Mouse (Mus musculus) heart, embryonic 14.5 days (tissue): ENCODE data around the gene B020011L13Rik. TPM values are rescaled to one million over a fixed set of nuclear protein-coding genes. Genes with fewer than 3 reads are reported as not detected.
"Not testable (repeated sequence)": the region's sequence is repeated elsewhere in the genome, so short reads cannot be mapped to it uniquely, and the experiment has no call there.

Source experiments
- ATAC-seq: fragments of 200-750 bp; cut with Nextera tagmentation; 2 replicates; pipeline ENCODE4 v1.8.0; 2017; ENCODE audit warnings: low read depth, moderate TSS enrichment; ENCODE audit not compliant: insufficient number of reproducible peaks, insufficient read depth, low FRiP score
- H3K27ac ChIP-seq, 2 experiments: fragments of 200-500 bp in 1 of 2; fragments of 300-500 bp in 1 of 2; sonication (generic) in 1 of 2; replicated peaks in 1 of 2; 2 replicates each; pipeline ENCODE4 v1.5.1; 2012 to 2014; ENCODE audit warnings: low read depth in 2 of 2, low read length in 2 of 2, control low read depth in 1 of 2, mild to moderate bottlenecking in 1 of 2, mixed read lengths in 1 of 2; ENCODE audit not compliant: control insufficient read depth in 1 of 2, insufficient read depth in 1 of 2
- H3K27me3 ChIP-seq: fragments of 300-500 bp; sonication (generic); 2 replicates; pipeline ENCODE4 v1.6.1; 2014; ENCODE audit warnings: mild to moderate bottlenecking, low read length, control low read depth; ENCODE audit not compliant: control insufficient read depth, insufficient read depth
- H3K36me3 ChIP-seq: fragments of 300-500 bp; sonication (generic); 2 replicates; pipeline ENCODE4 v1.6.1; 2014; ENCODE audit warnings: mild to moderate bottlenecking, control low read depth, low read length, mixed read lengths; ENCODE audit not compliant: control insufficient read depth, insufficient read depth
- H3K4me1 ChIP-seq, 2 experiments: fragments of 200-500 bp in 1 of 2; fragments of 300-500 bp in 1 of 2; sonication (generic) in 1 of 2; 2 replicates each; pipeline ENCODE4 v1.6.1; 2012 to 2014; ENCODE audit warnings: low read length in 2 of 2, control low read depth in 1 of 2, mixed read lengths in 1 of 2; ENCODE audit not compliant: control insufficient read depth in 2 of 2, insufficient read depth in 2 of 2
- H3K4me2 ChIP-seq: fragments of 300-500 bp; sonication (generic); 2 replicates; pipeline ENCODE4 v1.6.1; 2014; ENCODE audit warnings: mild to moderate bottlenecking, low read length
- H3K4me3 ChIP-seq, 2 experiments: fragments of 200-500 bp in 1 of 2; fragments of 300-500 bp in 1 of 2; sonication (generic) in 1 of 2; 2 replicates each; pipeline ENCODE4 v1.5.1; 2012 to 2014; ENCODE audit warnings: low read length in 2 of 2, mild to moderate bottlenecking in 2 of 2, control low read depth in 1 of 2, low read depth in 1 of 2, moderate library complexity in 1 of 2; ENCODE audit not compliant: control insufficient read depth in 1 of 2, insufficient read depth in 1 of 2
- H3K9ac ChIP-seq: fragments of 300-500 bp; sonication (generic); 2 replicates; pipeline ENCODE4 v1.6.1; 2014; ENCODE audit warnings: mild to moderate bottlenecking, low read length
- H3K9me3 ChIP-seq: fragments of 300-500 bp; sonication (generic); 2 replicates; pipeline ENCODE4 v1.6.1; 2016; ENCODE audit warnings: low read length, control low read depth; ENCODE audit not compliant: control insufficient read depth
- WGBS: fragments of 180-500 bp; shearing (Covaris S2); extraction: QIAGEN DNeasy Blood & Tissue Kit; methylation state at CpG from one replicate; pipeline ENCODE4 v1.1.7; 2014; 5-methylcytosine and 5-hydroxymethylcytosine counted together
- polyA plus RNA-seq: library from polyadenylated mRNA; unstranded; fragments of >200 nt; fragmentation: Nextera tagmentation; extraction: Ambion mirVana; gene quantifications from 2 replicates; pipeline ENCODE4 v1.2.1, GENCODE M21; 2014

The B020011L13Rik gene
- not detected in 2 replicates for polyA plus RNA-seq

GRCm38 (mm10) chr1:117780833-117781232 is at the start of gene B020011L13Rik:
Gene B020011L13Rik, plus strand, starts transcription at chr1:117781133.
- ATAC-seq, H3K4me3 ChIP-seq, H3K4me1 ChIP-seq, H3K4me2 ChIP-seq, H3K36me3 ChIP-seq, H3K27me3 ChIP-seq, H3K27ac ChIP-seq, H3K9me3 ChIP-seq, H3K9ac ChIP-seq: not testable (repeated sequence)
- WGBS, result 48% methylated on average over 3 of the region's 3 CpGs

- not testable (repeated sequence) for ATAC-seq, H3K27ac ChIP-seq, H3K4me3 ChIP-seq, H3K4me1 ChIP-seq, H3K27me3 ChIP-seq, H3K9ac ChIP-seq, H3K9me3 ChIP-seq, H3K4me2 ChIP-seq, H3K36me3 ChIP-seq
Measured at GRCm38 (mm10) chr1:117816271-117816670, 35.3 kb downstream of the B020011L13Rik start.

GRCm38 (mm10) chr1:117829781-117830180 is 48.8 kb downstream of the B020011L13Rik start, which contains the start of gene Gm28360:
Gene Gm28360, plus strand, starts transcription at chr1:117830081.
- not testable (repeated sequence) for H3K4me1 ChIP-seq, H3K9me3 ChIP-seq, H3K36me3 ChIP-seq, H3K27me3 ChIP-seq, H3K4me3 ChIP-seq, ATAC-seq, H3K27ac ChIP-seq, H3K9ac ChIP-seq, H3K4me2 ChIP-seq
- 53% methylated on average over 5 of the region's 5 CpGs for WGBS

- H3K36me3 ChIP-seq, H3K4me3 ChIP-seq, H3K4me2 ChIP-seq, H3K9me3 ChIP-seq, ATAC-seq, H3K4me1 ChIP-seq, H3K9ac ChIP-seq, H3K27me3 ChIP-seq, H3K27ac ChIP-seq: not testable (repeated sequence)
- 75% methylated on average over 3 of the region's 3 CpGs for WGBS
Measured at GRCm38 (mm10) chr1:117851718-117852117, 70.8 kb downstream of the B020011L13Rik start.

Other genes with a start within 250 kb of the B020011L13Rik start
- gene Gm28363, start 84.0 kb upstream of the B020011L13Rik start, polyA plus RNA-seq, result not detected in 2 replicates
- not detected in 2 replicates for gene Gm28360, start 48.9 kb downstream of the B020011L13Rik start, polyA plus RNA-seq
- gene Gm28168, start 146.9 kb downstream of the B020011L13Rik start, polyA plus RNA-seq, result not detected in 2 replicates
- not detected in 2 replicates for gene Gm7145, start 184.8 kb downstream of the B020011L13Rik start, polyA plus RNA-seq